In the genomic region with DNA sequence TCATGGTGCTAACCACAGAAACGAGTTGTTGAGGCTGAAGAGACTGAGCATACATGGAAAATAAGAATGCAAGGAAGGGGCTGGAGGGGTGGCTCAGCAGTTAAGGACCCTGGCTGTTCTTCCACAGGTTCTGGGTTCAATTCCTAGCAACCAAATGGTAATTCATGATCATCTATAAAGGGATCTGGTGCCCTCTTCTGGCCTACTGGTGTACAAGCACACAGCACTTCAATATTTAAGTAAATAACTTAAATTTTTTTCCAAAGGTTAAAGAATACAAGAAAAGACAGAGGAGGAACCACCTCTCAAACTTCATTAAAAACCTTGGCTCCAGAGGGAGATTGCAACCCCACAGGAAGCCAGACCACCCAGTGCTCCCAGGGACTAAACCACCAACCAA, we compare ENCODE assay signal across 17 mouse cellular contexts. TPM values are rescaled to one million over a fixed set of nuclear protein-coding genes. Genes with fewer than 3 reads are reported as not detected.
A peak's percentile ranks its signal among the peaks of the same experiment; 100 is the strongest.
DNase-seq lines count a peak whose midpoint lies in the region; ATAC-seq and TF ChIP-seq lines count a peak whose summit lies in the region.
"Had no signal": no experiment of that assay in that cellular context is flagged by ENCODE, and none has a peak within 500 bp of the region (broad histone marks: within the 10 kb centered on the region; RNA-seq: fewer than 3 reads in every experiment).

No protein-coding gene starts in this region.

- no peaks in the 10 kb centered on the region for H3K36me3 ChIP-seq in kidney, adult 2 months (ENCODE audit: control insufficient read depth, insufficient read depth, low read length)
- H3K36me3 ChIP-seq in midbrain, postnatal 0 days (ENCODE audit: insufficient read depth, low read length), result peaks cover 18% of the 10 kb centered on the region
- peaks cover 13% of the 10 kb centered on the region; the same call in 1 of the 2 replicates for H3K36me3 ChIP-seq in midbrain, embryonic 15.5 days (replicated peaks)

- peak; percentile 11 for DNase-seq in CD4-positive, CD25-positive, alpha-beta regulatory T cell, adult 2 months (ENCODE audit: low read depth, low spot score)
- DNase-seq in kidney, adult 2 months, result peak; percentile 9
- no peak for DNase-seq in kidney, postnatal 4 days
- no peak for DNase-seq in midbrain, postnatal 0 days (ENCODE audit: low spot score)
- no peak for DNase-seq in adrenal gland, adult 8-10 months
- DNase-seq in cerebellum, adult 2 months, result no peak
- DNase-seq: adrenal gland, postnatal 36 days; cerebellum, adult 9-11 months; embryo, embryonic 11 days; kidney, adult 18-20 months; right cerebral cortex, postnatal 4 days had no signal

- TF ChIP-seq POLR2A in kidney, adult 2 months (IDR thresholded peaks at IDR 0.05; ENCODE audit: low read depth, low read length), result no peak
- no peak for TF ChIP-seq POLR2A in cerebellum, adult 2 months (IDR thresholded peaks at IDR 0.05; ENCODE audit: borderline replicate concordance, insufficient read depth, low read length)

- WGBS in kidney, adult 2 months, result 86% methylated on average over 1 of the region's 1 CpGs
- WGBS in midbrain, postnatal 0 days, result 85% methylated on average over 1 of the region's 1 CpGs
- 89% methylated on average over 1 of the region's 1 CpGs for WGBS in midbrain, embryonic 15.5 days
- WGBS in cerebellum, adult 2 months, result 88% methylated on average over 1 of the region's 1 CpGs

- H3K27ac ChIP-seq in kidney, adult 2 months (ENCODE audit: insufficient read depth, low read depth, low read length), result no peak overlapping the region
- no peak overlapping the region for H3K27ac ChIP-seq in midbrain, postnatal 0 days (ENCODE audit: low read depth, low read length)
- no peak overlapping the region for H3K27ac ChIP-seq in midbrain, embryonic 15.5 days
- H3K27ac ChIP-seq in cerebellum, adult 2 months (ENCODE audit: insufficient read depth, low read length), result no peak overlapping the region
- H3K27ac ChIP-seq: hindbrain, embryonic 13.5 days; neural tube, embryonic 13.5 days had no signal

- no peak for TF ChIP-seq CTCF in kidney, adult 2 months (conservative IDR thresholded peaks at IDR 0.05; ENCODE audit: insufficient read depth, insufficient read length, low read depth, low read length)
- peak; percentile 47 for TF ChIP-seq CTCF in midbrain, postnatal 0 days (IDR thresholded peaks at IDR 0.05)
- TF ChIP-seq CTCF in cerebellum, adult 2 months (IDR thresholded peaks at IDR 0.05; ENCODE audit: borderline replicate concordance, insufficient read depth, low read depth, low read length), result no peak

- ATAC-seq in CD4-positive, CD25-positive, alpha-beta regulatory T cell, adult 4 months, result no peak
- no peak for ATAC-seq in midbrain, postnatal 0 days (ENCODE audit: low FRiP score)
- ATAC-seq in midbrain, embryonic 15.5 days (replicated peaks), result no peak

- no peak overlapping the region for H3K4me2 ChIP-seq in midbrain, postnatal 0 days (ENCODE audit: low read depth, low read length, poor library complexity, severe bottlenecking)
- no peak overlapping the region for H3K4me2 ChIP-seq in midbrain, embryonic 15.5 days
- H3K4me2 ChIP-seq: hindbrain, embryonic 13.5 days; neural tube, embryonic 13.5 days had no signal

- H3K27me3 ChIP-seq in kidney, adult 2 months (replicated peaks; ENCODE audit: control insufficient read depth, insufficient read depth, low read length), result no peaks in the 10 kb centered on the region
- H3K27me3 ChIP-seq in midbrain, postnatal 0 days (ENCODE audit: insufficient read depth, low read length), result no peaks in the 10 kb centered on the region
- H3K27me3 ChIP-seq in midbrain, embryonic 15.5 days (replicated peaks), result no peaks in the 10 kb centered on the region
- H3K27me3 ChIP-seq in cerebellum, adult 2 months (ENCODE audit: control insufficient read depth, insufficient read depth, low read length), result no peaks in the 10 kb centered on the region
- H3K27me3 ChIP-seq: hindbrain, embryonic 13.5 days; neural tube, embryonic 13.5 days had no signal

- H3K9me3 ChIP-seq in midbrain, postnatal 0 days (ENCODE audit: low read length), result no peaks in the 10 kb centered on the region
- H3K9me3 ChIP-seq in midbrain, embryonic 15.5 days, result no peaks in the 10 kb centered on the region
- H3K9me3 ChIP-seq: hindbrain, embryonic 13.5 days; neural tube, embryonic 13.5 days had no signal

- no peak overlapping the region for H3K9ac ChIP-seq in midbrain, postnatal 0 days (replicated peaks; ENCODE audit: low read length, poor library complexity, severe bottlenecking)
- H3K9ac ChIP-seq in midbrain, embryonic 15.5 days, result no peak overlapping the region
- H3K9ac ChIP-seq: hindbrain, embryonic 13.5 days; neural tube, embryonic 13.5 days had no signal

- no peaks in the 10 kb centered on the region for H3K4me1 ChIP-seq in kidney, adult 2 months (ENCODE audit: control insufficient read depth, insufficient read depth, low read length)
- no peaks in the 10 kb centered on the region; the same call in 1 of the 2 replicates for H3K4me1 ChIP-seq in midbrain, postnatal 0 days (ENCODE audit: insufficient read depth, low read length)
- peaks cover 5% of the 10 kb centered on the region; the same call in 1 of the 2 replicates for H3K4me1 ChIP-seq in midbrain, embryonic 15.5 days
- H3K4me1 ChIP-seq in cerebellum, adult 2 months (ENCODE audit: control insufficient read depth, insufficient read depth, low read length), result no peaks in the 10 kb centered on the region

- H3K4me3 ChIP-seq in kidney, adult 2 months (ENCODE audit: insufficient read depth, low read depth, low read length), result no peak overlapping the region
- H3K4me3 ChIP-seq in midbrain, postnatal 0 days (ENCODE audit: low read depth, low read length), result no peak overlapping the region
- no peak overlapping the region for H3K4me3 ChIP-seq in midbrain, embryonic 15.5 days
- no peak overlapping the region for H3K4me3 ChIP-seq in cerebellum, adult 2 months (replicated peaks; ENCODE audit: insufficient read depth, low read depth, low read length)
- H3K4me3 ChIP-seq: hindbrain, embryonic 13.5 days; neural tube, embryonic 13.5 days had no signal

RNA-seq across cellular contexts. Expression of a gene that starts 8.0 kb away (rescaled TPM):
- 10 to 100 TPM; 32.8 to 45.9 TPM for polyA plus RNA-seq in CD4-positive, CD25-positive, alpha-beta regulatory T cell, adult 4 months (2017; shearing (Covaris generic))
- polyA plus RNA-seq in kidney, adult 2 months (2012; rRNA removed), result 28.7 and 30.0 TPM in 2 replicates
- total RNA-seq in midbrain, postnatal 0 days (2014; rRNA removed), result 173 and 174 TPM in 2 replicates
- 326 and 342 TPM in 2 replicates for polyA plus RNA-seq in midbrain, postnatal 0 days (2015; fragmentation: Nextera tagmentation; extraction: Ambion mirVana)
- polyA plus RNA-seq in midbrain, embryonic 15.5 days (2015; fragmentation: Nextera tagmentation; extraction: Ambion mirVana), result 400 and 410 TPM in 2 replicates
- 10 to 100 TPM; 24.6 to 33.5 (median 29.3) TPM for total RNA-seq in adrenal gland, adult 8-10 months (2022)
- polyA plus RNA-seq in cerebellum, adult 2 months (2012; rRNA removed), result 75.5 and 81.4 TPM in 2 replicates

RNA-seq across cellular contexts. Expression of a gene that starts 24.0 kb away (rescaled TPM):
- polyA plus RNA-seq in CD4-positive, CD25-positive, alpha-beta regulatory T cell, adult 4 months (2017; shearing (Covaris generic)), result not detected
- 1.1 and 1.5 TPM in 2 replicates for polyA plus RNA-seq in kidney, adult 2 months (2012; rRNA removed)
- total RNA-seq in midbrain, postnatal 0 days (2014; rRNA removed), result 8.9 and 12.9 TPM in 2 replicates
- polyA plus RNA-seq in midbrain, postnatal 0 days (2015; fragmentation: Nextera tagmentation; extraction: Ambion mirVana), result 7.7 and 8.8 TPM in 2 replicates
- 1.3 and 1.5 TPM in 2 replicates for polyA plus RNA-seq in midbrain, embryonic 15.5 days (2015; fragmentation: Nextera tagmentation; extraction: Ambion mirVana)
- 10 to 100 TPM in 3 of 4 experiments, 1 to 10 TPM in 1; 7.3 to 35.5 (median 12.7) TPM for total RNA-seq in adrenal gland, adult 8-10 months (2022)
- 739 and 790 TPM in 2 replicates for polyA plus RNA-seq in cerebellum, adult 2 months (2012; rRNA removed)
- total RNA-seq: megakaryocyte-erythroid progenitor cell, adult 5-6 weeks; monocyte, adult 5-6 weeks had no signal

Comparison
In these comparisons a context has a peak if more than half of its experiments do, and no peak if none do; other contexts are left out.
1. DNase-seq: peak in CD4-positive, CD25-positive, alpha-beta regulatory T cell, adult 2 months (single experiment) and kidney, adult 2 months (single experiment); none in kidney, postnatal 4 days (0 of 2), midbrain, postnatal 0 days (single experiment), adrenal gland, adult 8-10 months (single experiment) and cerebellum, adult 2 months (0 of 2).
2. RNA of a gene that starts 24.0 kb away (polyA plus RNA-seq): 739 to 790 TPM in cerebellum, adult 2 months; 7.7 to 8.8 TPM in midbrain, postnatal 0 days, 1.1 to 1.5 TPM in kidney, adult 2 months, 1.3 to 1.5 TPM in midbrain, embryonic 15.5 days and not detected in CD4-positive, CD25-positive, alpha-beta regulatory T cell, adult 4 months; every median in the first group is over 10 times any median in the second.